Mouse (Mus musculus) kidney, adult 10 weeks (tissue): Measurements from ENCODE around the gene Acot4. TPM values are rescaled to one million over a fixed set of nuclear protein-coding genes. Genes with fewer than 3 reads are reported as not detected.

Source experiments
- polyA plus RNA-seq: library from polyadenylated mRNA; stranded (reverse); fragments of 350-450 nt; fragmentation: Illumina TruSeq; extraction: RNeasy Lipid Tissue Mini Kit (QIAGEN cat#74804); gene quantifications from one replicate; pipeline ENCODE4 v1.2.3, GENCODE M21; 2014; ENCODE audit warnings: low read depth, low replicate concordance

The Acot4 gene
- polyA plus RNA-seq: 81.8 TPM

GRCm38 (mm10) chr12:84038241-84038640 is at the start of gene Acot4:
TSS of gene Acot4 (plus strand) at chr12:84038379.

DNA sequence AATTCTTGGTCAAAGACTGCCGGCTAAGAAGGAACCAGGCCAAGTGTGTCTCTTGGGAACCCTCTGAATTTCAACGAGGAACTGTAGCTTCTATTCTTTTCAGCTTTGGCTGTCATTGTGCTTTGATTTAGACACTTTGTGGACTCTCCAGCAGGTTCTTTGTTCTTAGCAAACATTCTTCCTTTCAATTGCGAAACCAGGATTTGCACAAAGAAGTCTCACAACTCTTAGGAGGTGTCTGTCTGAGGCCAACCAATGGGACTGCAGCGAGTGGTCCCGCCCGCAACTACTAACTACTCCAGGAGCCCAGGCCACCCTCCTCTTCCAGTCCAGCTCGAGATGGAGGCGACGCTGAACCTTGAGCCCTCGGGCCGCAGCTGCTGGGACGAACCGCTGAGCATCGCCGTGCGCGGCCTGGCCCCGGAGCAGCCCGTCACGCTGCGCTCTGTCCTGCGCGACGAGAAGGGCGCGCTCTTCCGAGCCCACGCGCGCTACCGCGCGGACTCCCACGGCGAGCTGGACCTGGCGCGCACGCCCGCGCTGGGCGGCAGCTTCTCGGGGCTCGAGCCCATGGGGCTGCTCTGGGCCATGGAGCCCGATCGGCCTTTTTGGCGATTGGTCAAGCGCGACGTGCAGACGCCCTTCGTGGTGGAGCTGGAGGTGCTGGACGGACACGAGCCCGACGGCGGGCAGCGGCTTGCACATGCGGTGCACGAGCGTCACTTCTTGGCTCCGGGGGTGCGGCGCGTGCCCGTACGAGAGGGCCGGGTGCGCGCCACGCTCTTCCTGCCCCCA is 28.8 kb upstream of the Acot4 start, which contains the start of gene Acot1:
Acot1 (plus strand) TSS at position 320 of the 795 bp plus-strand sequence.

GRCm38 (mm10) chr12:84038691-84039111 is 522 bp downstream of the Acot4 start, which contains the start of gene Gm49366:
TSS of gene Gm49366 (plus strand) at chr12:84038935.

DNA sequence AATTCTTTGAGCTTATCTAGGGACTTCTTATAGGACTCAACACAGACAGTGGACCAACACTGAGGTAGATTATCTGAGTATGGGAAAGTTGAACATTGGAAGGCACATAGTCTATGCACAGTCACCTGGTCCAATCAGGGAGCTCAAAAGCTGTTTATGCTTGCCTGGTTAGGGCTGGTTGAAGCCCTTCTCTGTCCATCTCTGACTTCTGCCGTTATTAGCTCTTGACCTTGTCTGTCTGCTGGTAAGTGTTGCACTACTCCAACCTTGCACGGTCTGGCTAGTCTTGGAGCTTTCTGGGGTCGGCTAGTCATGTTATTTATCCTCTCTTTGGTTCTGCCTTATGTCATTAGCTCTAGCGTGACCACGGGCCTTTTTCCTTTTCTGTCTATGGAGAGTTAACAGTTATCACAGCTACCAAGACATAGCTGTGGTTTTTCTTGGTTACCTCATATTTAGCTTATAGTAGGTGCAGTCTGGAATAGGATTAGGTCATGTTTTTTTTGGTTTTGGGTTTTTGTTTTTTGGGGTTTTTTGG is 13.8 kb downstream of the Acot4 start, which contains the start of gene Acot3:
Acot3 (plus strand) TSS at position 208 of the 538 bp plus-strand sequence.

GRCm38 (mm10) chr12:84068986-84069385 is 30.8 kb downstream of the Acot4 start, which contains the start of gene Acot5:
TSS of gene Acot5 (plus strand) at chr12:84069325.

Other genes starting within 250 kb of the Acot4 start
- gene Numb, start 116.4 kb upstream of the Acot4 start, polyA plus RNA-seq: 32.0 TPM
- 1.5 TPM for gene Riox1, start 87.8 kb upstream of the Acot4 start, polyA plus RNA-seq
- not detected for gene Heatr4, start 53.5 kb upstream of the Acot4 start, polyA plus RNA-seq
- gene Acot2, start 50.5 kb upstream of the Acot4 start, polyA plus RNA-seq: 10.3 TPM
- 174 TPM for gene Acot1, start 28.9 kb upstream of the Acot4 start, polyA plus RNA-seq
- not detected for gene Gm49366, start 556 bp downstream of the Acot4 start, polyA plus RNA-seq
- gene Acot3, start 13.8 kb downstream of the Acot4 start, polyA plus RNA-seq: 35.3 TPM
- gene Acot5, start 30.9 kb downstream of the Acot4 start, polyA plus RNA-seq: not detected
- gene Acot6, start 62.3 kb downstream of the Acot4 start, polyA plus RNA-seq: 21.5 TPM
- 10.8 TPM for gene Dnal1, start 76.0 kb downstream of the Acot4 start, polyA plus RNA-seq
- gene Pnma1, start 110.1 kb downstream of the Acot4 start, polyA plus RNA-seq: not detected
- 4.6 TPM for gene Elmsan1, start 180.5 kb downstream of the Acot4 start, polyA plus RNA-seq
- 199 TPM for gene Ptgr2, start 246.9 kb downstream of the Acot4 start, polyA plus RNA-seq